34 mouse cellular contexts compared by ENCODE assay signal in the genomic region with DNA sequence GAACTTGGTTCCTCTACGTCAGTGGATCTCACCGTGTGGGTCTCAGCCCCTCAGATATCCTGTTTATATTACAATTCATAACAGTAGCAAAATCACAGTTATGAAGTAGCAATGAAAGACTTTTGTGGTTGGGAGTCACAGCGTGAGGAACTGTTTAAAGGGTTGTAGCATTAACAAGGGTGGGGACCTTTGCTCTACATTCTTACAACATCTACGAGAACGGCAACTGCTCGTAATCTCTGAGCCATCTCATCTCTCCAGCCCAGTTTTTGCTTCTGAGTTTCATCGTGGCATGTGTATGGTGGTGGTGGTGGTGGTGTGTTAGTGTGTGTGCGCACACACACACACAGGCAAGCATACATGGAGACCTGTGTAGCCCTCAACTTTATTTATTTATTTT. TPM values are rescaled to one million over a fixed set of nuclear protein-coding genes. Genes with fewer than 3 reads are reported as not detected.
"Had no signal": no experiment of that assay in that cellular context is flagged by ENCODE, and none has a peak within 500 bp of the region (broad histone marks: within the 10 kb centered on the region; RNA-seq: fewer than 3 reads in every experiment).

No protein-coding gene starts in this region.

- H3K9me3 ChIP-seq: intestine, embryonic 15.5 days; limb, embryonic 10.5 days had no signal

- ATAC-seq: hindbrain, embryonic 16.5 days; inflammation-experienced regulatory T-cells, adult 6 months; intestine, embryonic 15.5 days; intestine, postnatal 0 days had no signal

- H3K27me3 ChIP-seq: heart, embryonic 12.5 days; hindbrain, embryonic 12.5 days; intestine, embryonic 15.5 days; limb, embryonic 12.5 days had no signal

- H3K4me1 ChIP-seq: heart, embryonic 12.5 days; hindbrain, embryonic 10.5 days; hindbrain, embryonic 12.5 days; intestine, embryonic 15.5 days; limb, embryonic 10.5 days; limb, embryonic 12.5 days had no signal

- DNase-seq: gastrocnemius, adult 2 months; gastrocnemius, postnatal 10 days; gastrocnemius, postnatal 25 days; heart, adult 18-20 months; heart, postnatal 10 days; heart, postnatal 4 days; kidney, adult 8-10 months; kidney, postnatal 10 days; kidney, postnatal 25 days; kidney, postnatal 4 days; liver had no signal

- H3K4me2 ChIP-seq: heart, embryonic 12.5 days; hindbrain, embryonic 12.5 days; hindbrain, embryonic 14.5 days; intestine, embryonic 15.5 days; limb, embryonic 12.5 days had no signal

- H3K9ac ChIP-seq: heart, embryonic 12.5 days; hindbrain, embryonic 12.5 days; hindbrain, embryonic 14.5 days; intestine, embryonic 15.5 days; limb, embryonic 12.5 days; liver, embryonic 14.5 days had no signal

- H3K27ac ChIP-seq: gastrocnemius, adult 2 months; heart, embryonic 10.5 days; hindbrain, embryonic 10.5 days; hindbrain, embryonic 12.5 days; hindbrain, embryonic 14.5 days; intestine, embryonic 15.5 days; layer of hippocampus, adult 2 months; left cerebral cortex, adult 2 months; limb, embryonic 10.5 days; limb, embryonic 12.5 days; liver, embryonic 14.5 days had no signal

- H3K4me3 ChIP-seq: gastrocnemius, adult 2 months; heart, embryonic 10.5 days; heart, embryonic 12.5 days; hindbrain, embryonic 10.5 days; hindbrain, embryonic 12.5 days; intestine, embryonic 15.5 days; layer of hippocampus, adult 2 months; left cerebral cortex, adult 2 months; limb, embryonic 10.5 days; limb, embryonic 12.5 days had no signal

RNA-seq across cellular contexts. Expression of a gene that starts 41.3 kb away (rescaled TPM):
- total RNA-seq: gastrocnemius, adult 2 months; gastrocnemius, postnatal 10 days; gastrocnemius, postnatal 25 days; gastrocnemius, postnatal 4 days; granulocyte monocyte progenitor cell, adult 5-6 weeks; heart, adult 18-20 months; heart, adult 8-10 months; heart, postnatal 10 days; heart, postnatal 25 days; layer of hippocampus, adult 2 months; layer of hippocampus, postnatal 10 days; layer of hippocampus, postnatal 25 days; left cerebral cortex, adult 2 months; left cerebral cortex, postnatal 14 days; left cerebral cortex, postnatal 36 days had no signal
- polyA plus RNA-seq: frontal cortex, adult 2 months; hindbrain, embryonic 10.5 days; hindbrain, embryonic 12.5 days; hindbrain, embryonic 14.5 days; hindbrain, embryonic 16.5 days; intestine, embryonic 15.5 days; intestine, postnatal 0 days; limb, embryonic 10.5 days; limb, embryonic 12.5 days had no signal
